Mouse (Mus musculus): ENCODE data around the gene Igdcc4. TPM values are rescaled to one million over a fixed set of nuclear protein-coding genes. Genes with fewer than 3 reads are reported as not detected.

The Igdcc4 gene
- total RNA-seq, 2 experiments from 2014 or later = 31.8 to 33.7 TPM

GRCm38 (mm10) chr9:65086801-65087200 lies 14.5 kb upstream of the Igdcc4 start:
- no peak overlapping the region for H3K27ac ChIP-seq
- no peak for TF ChIP-seq CTCF (IDR thresholded peaks at IDR 0.05)
- no peak overlapping the region for H3K4me3 ChIP-seq
- no peak for DNase-seq (ENCODE audit: extremely low spot score in 1 of 2, low spot score in 2 of 2)
- intact Hi-C loops (cut with DNase I) = no loop called here

DNA sequence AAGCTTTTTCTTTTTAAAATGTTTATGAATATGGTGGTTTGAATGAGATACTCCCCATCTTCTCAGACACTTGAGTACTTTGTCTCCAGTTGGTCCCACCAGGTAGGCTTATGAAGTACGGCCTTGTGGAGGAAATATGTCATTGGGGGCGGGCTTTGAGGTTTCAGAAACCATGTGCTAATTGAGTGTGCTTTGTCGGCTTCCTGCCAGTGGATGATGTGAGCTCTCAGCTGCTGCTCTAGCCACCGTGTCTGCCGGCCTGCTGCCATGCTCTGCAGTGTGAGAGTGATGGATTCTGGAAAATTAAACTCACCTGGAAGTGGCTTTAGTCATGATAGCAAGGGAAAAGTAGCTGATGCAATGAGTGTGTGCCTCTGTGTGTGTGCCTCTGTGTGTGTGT lies 13.8 kb upstream of the Igdcc4 start:
- DNase-seq (ENCODE audit: extremely low spot score in 1 of 2, low spot score in 2 of 2) = no peak
- intact Hi-C loops (cut with DNase I) = no loop called here
- H3K4me3 ChIP-seq = no peak overlapping the region
- TF ChIP-seq CTCF (IDR thresholded peaks at IDR 0.05) = no peak
- no peak overlapping the region for H3K27ac ChIP-seq

DNA sequence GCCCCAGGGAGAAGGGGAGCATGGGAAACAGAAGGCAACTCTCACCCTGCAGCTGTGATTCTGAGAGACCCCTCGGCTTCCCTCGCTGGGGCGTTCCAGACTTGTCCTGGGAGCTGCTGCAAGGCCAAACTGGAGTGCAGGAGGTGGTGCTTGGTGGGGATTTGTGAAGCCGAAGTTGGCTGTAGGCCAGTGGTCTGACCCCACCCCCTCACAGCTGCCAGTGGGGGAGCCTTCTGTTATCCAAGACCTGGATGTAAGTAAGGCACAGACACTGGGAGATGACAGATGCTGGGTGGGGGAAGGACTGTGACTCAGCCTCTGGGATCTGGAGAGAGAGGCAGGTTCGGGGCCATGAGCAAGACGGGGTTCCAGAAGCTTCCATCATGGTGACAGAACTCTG lies 7.0 kb upstream of the Igdcc4 start:
- intact Hi-C loops (cut with DNase I) = no loop called here
- Histone ChIP-seq H3K27ac (no peak overlapping the region), H3K4me3 (no peak overlapping the region)
- no peak for TF ChIP-seq CTCF (IDR thresholded peaks at IDR 0.05)
- DNase-seq (ENCODE audit: extremely low spot score in 1 of 2, low spot score in 2 of 2) = peak; percentile 26 to 43

DNA sequence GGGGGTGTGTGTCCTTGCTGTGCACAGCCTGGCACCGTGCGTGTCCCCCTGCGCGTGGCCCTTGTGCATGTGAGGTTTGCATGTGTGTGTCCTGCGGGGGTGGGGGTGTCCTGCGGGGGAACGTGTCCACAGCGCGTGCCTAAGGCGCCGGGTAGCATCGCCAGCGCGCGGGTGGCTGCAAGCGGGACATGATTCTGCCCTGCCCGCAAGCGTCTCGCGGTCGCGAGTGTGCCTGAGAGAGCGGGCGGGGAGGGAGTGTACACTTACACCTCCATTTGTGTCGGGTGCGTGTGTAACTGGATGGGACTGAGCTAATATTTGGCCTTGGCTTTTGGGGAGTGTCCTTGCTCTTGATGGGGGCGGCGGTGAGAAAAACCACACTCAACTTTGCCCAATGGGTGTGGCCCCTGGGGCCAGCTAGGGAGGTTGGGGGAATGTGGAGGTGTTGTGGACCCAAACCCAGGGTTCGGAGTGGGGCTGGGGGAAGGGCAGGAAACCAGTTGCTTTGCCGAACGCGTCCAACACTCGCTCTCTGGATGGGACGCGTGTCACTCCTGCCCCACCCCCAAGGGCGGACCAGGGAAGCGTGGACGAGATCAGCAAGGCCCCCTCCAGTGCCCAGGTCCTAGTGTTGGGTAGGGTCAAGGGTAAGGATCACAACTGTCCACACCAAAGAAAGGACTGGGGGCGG lies 545 bp downstream of the Igdcc4 start:
- DNase-seq (ENCODE audit: extremely low spot score in 1 of 2, low spot score in 2 of 2) = peak; percentile 28 to 41
- Histone ChIP-seq H3K27ac (peak overlapping the region; percentile 86), H3K4me3 (peak overlapping the region; percentile 68)
- no peak for TF ChIP-seq CTCF (IDR thresholded peaks at IDR 0.05)
- intact Hi-C loops (cut with DNase I) = no loop called here

DNA sequence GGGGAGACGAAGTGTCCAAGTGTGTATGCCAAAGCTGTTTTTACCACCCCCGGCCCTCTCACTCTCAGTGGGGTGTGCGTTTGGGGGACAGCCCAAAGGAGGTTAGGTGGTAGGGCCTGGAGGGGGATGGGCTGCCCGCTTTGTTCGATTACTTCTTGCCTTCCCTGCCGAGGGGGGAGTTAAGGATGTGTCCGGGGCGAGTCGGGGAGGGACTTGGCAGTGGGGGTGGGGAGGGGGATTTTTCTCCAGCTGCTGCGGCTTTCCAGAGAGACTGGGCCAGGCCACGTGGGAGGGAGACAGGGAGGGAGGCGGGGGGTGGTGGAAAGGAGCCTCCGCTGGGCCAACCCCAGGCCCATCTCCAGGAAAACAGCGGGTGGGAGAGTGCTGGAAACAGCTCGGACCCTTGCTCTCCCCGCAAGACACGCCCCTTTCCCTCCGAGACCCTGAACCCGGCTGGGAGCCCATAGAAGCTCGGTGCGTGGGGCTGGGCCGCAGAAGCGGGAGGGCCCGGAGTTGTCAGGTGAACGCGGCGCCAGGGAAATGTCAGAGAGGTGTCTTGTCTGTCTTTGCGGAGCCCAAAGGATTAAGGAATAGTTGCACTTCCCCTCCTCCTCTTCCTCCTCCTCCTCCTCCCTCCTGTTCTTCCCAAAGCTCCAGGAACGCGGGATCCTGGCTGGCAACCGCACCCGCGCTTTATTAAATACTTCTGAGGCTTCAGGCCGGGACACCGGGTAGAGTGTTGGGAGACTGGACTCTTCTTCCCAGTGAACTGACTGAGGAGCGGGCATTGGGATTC lies 1.3 kb downstream of the Igdcc4 start:
- intact Hi-C loops (cut with DNase I) = no loop called here
- Histone ChIP-seq H3K27ac (peak overlapping the region; percentile 86), H3K4me3 (peak overlapping the region; percentile 68)
- DNase-seq (ENCODE audit: extremely low spot score in 1 of 2, low spot score in 2 of 2) = peak in 1 of 2 experiments; percentile 23
- TF ChIP-seq CTCF (IDR thresholded peaks at IDR 0.05) = no peak

GRCm38 (mm10) chr9:65103173-65103752 lies 2.0 kb downstream of the Igdcc4 start:
- Histone ChIP-seq H3K4me3 (peak overlapping the region; percentile 68), H3K27ac (peak overlapping the region; percentile 5; the same call in 1 of the 2 replicates)
- no peak for TF ChIP-seq CTCF (IDR thresholded peaks at IDR 0.05)
- intact Hi-C loops (cut with DNase I) = no loop called here
- DNase-seq (ENCODE audit: extremely low spot score in 1 of 2, low spot score in 2 of 2) = no peak

DNA sequence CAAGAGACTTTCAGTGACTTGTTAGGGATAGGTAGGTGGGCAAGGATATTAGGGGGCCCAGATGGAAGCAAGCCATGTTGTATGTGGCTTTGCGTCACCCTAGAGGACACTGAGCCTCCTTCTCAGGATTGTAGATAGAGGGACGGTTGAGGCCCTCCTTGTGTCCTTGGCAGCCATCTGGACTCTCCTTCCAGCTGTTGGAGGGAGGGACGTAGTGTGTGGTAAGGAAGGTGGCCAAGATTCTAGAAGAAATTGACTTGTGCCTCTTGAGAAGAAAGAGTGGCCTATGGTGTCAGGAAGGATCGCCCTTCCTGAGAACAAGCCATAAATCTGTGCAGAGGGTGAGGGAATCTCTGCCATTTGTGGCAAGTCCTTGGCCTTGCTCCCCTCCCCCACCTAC lies 5.5 kb downstream of the Igdcc4 start:
- Histone ChIP-seq H3K4me3 (no peak overlapping the region), H3K27ac (no peak overlapping the region)
- intact Hi-C loops (cut with DNase I) = no loop called here
- TF ChIP-seq CTCF (IDR thresholded peaks at IDR 0.05) = no peak
- no peak for DNase-seq (ENCODE audit: extremely low spot score in 1 of 2, low spot score in 2 of 2)

- DNase-seq (ENCODE audit: extremely low spot score in 1 of 2, low spot score in 2 of 2) = no peak
- intact Hi-C loops (cut with DNase I) = no loop called here
- no peak for TF ChIP-seq CTCF (IDR thresholded peaks at IDR 0.05)
- H3K27ac ChIP-seq = no peak overlapping the region
- H3K4me3 ChIP-seq = no peak overlapping the region
Observed at GRCm38 (mm10) chr9:65107893-65108292, 6.6 kb downstream of the Igdcc4 start.

DNA sequence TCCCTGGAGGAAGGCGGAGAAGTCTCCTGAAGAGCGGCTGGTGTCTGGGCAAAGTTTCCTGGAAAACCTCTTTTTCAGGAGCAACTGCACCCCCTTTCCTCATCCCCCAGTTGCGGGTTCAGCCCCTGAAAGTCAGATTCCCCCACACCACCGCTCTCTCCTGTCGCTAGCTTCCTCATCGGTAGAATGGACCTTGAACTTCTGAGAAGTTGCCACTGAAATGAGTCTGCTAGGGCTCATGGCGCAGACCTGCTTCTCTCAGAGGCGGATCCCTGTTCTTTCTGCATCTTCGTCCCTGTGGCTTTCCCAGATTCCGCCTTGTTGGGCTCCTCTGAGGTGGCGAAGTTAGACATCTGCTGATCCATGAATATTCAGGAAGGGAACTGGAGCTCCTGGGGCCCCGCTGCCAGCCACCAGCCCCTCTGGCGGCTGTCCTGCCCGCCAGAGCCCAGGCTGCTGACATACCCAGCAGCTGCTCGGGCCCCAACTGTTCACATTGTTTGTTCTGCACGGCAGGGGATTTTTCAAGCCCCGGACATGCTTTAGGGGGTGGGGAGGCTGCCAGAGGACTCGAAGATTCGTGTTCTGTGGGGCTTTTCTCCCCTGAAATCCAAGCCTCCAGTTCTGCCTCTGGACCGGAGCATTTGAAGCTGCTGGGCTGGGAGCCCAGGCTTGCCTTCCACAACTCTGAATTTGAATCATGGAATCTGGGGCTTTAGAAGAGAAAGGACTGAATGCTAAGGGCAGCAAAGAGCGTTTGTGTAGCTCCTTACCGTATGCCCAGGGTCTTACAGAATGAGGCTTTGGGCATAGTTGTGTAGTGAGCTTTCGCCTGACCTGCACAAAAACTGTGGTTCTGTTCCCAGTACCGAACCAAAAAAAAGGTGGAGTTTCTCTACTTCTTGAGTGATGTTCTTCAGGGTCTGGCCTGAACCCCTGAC lies 8.1 kb downstream of the Igdcc4 start:
- intact Hi-C loops (cut with DNase I) = no loop called here
- TF ChIP-seq CTCF (IDR thresholded peaks at IDR 0.05) = no peak
- Histone ChIP-seq H3K4me3 (no peak overlapping the region), H3K27ac (peak overlapping the region; percentile 75)
- DNase-seq (ENCODE audit: extremely low spot score in 1 of 2, low spot score in 2 of 2) = peak; percentile 21 to 37

GRCm38 (mm10) chr9:65111698-65112097 lies 10.4 kb downstream of the Igdcc4 start:
- intact Hi-C loops (cut with DNase I) = no loop called here
- no peak for TF ChIP-seq CTCF (IDR thresholded peaks at IDR 0.05)
- H3K4me3 ChIP-seq = no peak overlapping the region
- DNase-seq (ENCODE audit: extremely low spot score in 1 of 2, low spot score in 2 of 2) = no peak
- H3K27ac ChIP-seq = no peak overlapping the region

DNA sequence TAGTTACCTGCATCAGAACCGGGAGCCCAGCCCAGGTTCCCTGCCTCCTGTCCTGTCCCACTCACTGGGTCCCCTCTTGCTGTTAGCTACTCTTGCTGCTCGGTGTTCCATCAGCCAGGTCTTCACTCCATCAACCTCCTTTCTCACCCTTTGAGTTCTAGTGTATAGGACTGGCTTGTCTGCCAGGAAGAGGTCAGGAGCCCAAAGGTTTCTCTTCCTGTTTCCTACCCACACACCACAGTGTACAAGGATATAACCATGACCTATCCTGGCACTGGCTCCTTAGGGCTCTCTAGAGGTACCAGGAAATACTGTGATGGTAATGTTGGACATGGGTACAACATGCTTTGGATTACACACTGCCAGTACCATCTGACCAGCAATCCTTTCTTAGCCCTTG lies 12.4 kb downstream of the Igdcc4 start:
- Histone ChIP-seq H3K27ac (no peak overlapping the region), H3K4me3 (no peak overlapping the region)
- DNase-seq (ENCODE audit: extremely low spot score in 1 of 2, low spot score in 2 of 2) = no peak
- TF ChIP-seq CTCF (IDR thresholded peaks at IDR 0.05) = no peak
- intact Hi-C loops (cut with DNase I) = no loop called here
